Comparison of ENCODE assay signal across 8 mouse cellular contexts in the genomic region with DNA sequence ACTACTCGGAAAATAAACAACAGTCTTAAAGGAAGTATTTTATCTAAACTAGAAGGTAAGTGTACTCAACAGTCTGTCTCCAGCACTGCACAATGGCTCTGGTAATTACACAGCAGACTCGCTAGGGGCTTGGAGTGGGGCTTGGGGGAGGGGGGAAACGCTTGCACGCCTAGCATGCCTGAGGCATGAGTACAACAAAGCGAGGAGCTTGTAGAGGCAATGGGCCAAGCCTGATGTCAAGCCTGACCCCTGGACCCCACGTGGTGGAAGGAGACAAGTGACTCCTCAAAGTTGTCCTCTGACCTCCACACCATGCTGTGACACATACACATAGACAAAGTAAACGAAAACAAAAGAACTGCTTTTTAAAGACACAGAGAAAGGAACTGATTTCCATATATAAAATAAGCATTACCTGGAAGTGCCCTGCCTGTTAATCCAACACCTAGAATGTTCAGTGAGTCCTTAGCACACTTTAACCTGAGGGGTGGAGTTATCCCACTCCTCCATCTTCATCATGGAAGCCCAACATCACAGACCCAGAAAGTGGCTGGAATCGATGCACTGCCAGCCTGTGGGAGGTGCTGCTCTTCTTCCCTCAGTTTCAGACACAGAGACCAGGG. TPM values are rescaled to one million over a fixed set of nuclear protein-coding genes. Genes with fewer than 3 reads are reported as not detected.
A peak's percentile ranks its signal among the peaks of the same experiment; 100 is the strongest.
DNase-seq lines count a peak whose midpoint lies in the region; ATAC-seq and TF ChIP-seq lines count a peak whose summit lies in the region.

No protein-coding gene starts in this region.

- peaks cover 66% of the 10 kb centered on the region for H3K4me1 ChIP-seq in heart, embryonic 15.5 days (replicated peaks)
- H3K4me1 ChIP-seq in limb, embryonic 13.5 days, result peaks cover 77% of the 10 kb centered on the region
- H3K4me1 ChIP-seq in neural tube, embryonic 13.5 days (replicated peaks), result peaks cover 85% of the 10 kb centered on the region

- no peak for TF ChIP-seq CTCF in layer of hippocampus, adult 2 months (conservative IDR thresholded peaks at IDR 0.05)

- no peak for DNase-seq in heart, postnatal 14 days
- DNase-seq in heart, postnatal 4 days, result peak; percentile 66
- DNase-seq in right cerebral cortex, postnatal 14 days, result no peak
- DNase-seq in layer of hippocampus, adult 2 months (ENCODE audit: low spot score in 2 of 2), result no peak
- no peak for DNase-seq in spleen, postnatal 36 days (ENCODE audit: low spot score in 2 of 2)

- H3K27me3 ChIP-seq in heart, embryonic 15.5 days, result no peaks in the 10 kb centered on the region
- H3K27me3 ChIP-seq in limb, embryonic 13.5 days, result no peaks in the 10 kb centered on the region
- H3K27me3 ChIP-seq in neural tube, embryonic 13.5 days, result no peaks in the 10 kb centered on the region

- ATAC-seq in heart, embryonic 15.5 days (replicated peaks; ENCODE audit: insufficient number of reproducible peaks, insufficient read depth, low FRiP score, low read depth), result peak; percentile 71
- ATAC-seq in limb, embryonic 13.5 days (ENCODE audit: low FRiP score, low read depth), result peak; percentile 55
- ATAC-seq in neural tube, embryonic 13.5 days (ENCODE audit: low read depth), result peak; percentile 28; the same call in 1 of the 2 replicates

- peak overlapping the region; percentile 86 for H3K27ac ChIP-seq in heart, embryonic 15.5 days
- H3K27ac ChIP-seq in limb, embryonic 13.5 days, result no peak overlapping the region
- H3K27ac ChIP-seq in neural tube, embryonic 13.5 days (replicated peaks), result peak overlapping the region; percentile 25; the same call in 1 of the 2 replicates
- no peak overlapping the region for H3K27ac ChIP-seq in layer of hippocampus, adult 2 months

- WGBS in heart, embryonic 15.5 days, result 27% methylated on average over 8 of the region's 8 CpGs
- WGBS in limb, embryonic 13.5 days, result 22% methylated on average over 8 of the region's 8 CpGs
- 26% methylated on average over 8 of the region's 8 CpGs for WGBS in neural tube, embryonic 13.5 days

- intact Hi-C loops in heart, postnatal 14 days (cut with DNase I), result loop anchor here (5.0 kb wide), 1 partner anchor 42 kb away; no protein-coding TSS in a partner anchor

- H3K4me3 ChIP-seq in heart, embryonic 15.5 days, result no peak overlapping the region
- H3K4me3 ChIP-seq in limb, embryonic 13.5 days, result no peak overlapping the region
- no peak overlapping the region for H3K4me3 ChIP-seq in neural tube, embryonic 13.5 days
- no peak overlapping the region for H3K4me3 ChIP-seq in layer of hippocampus, adult 2 months

- H3K36me3 ChIP-seq in heart, embryonic 15.5 days, result no peaks in the 10 kb centered on the region
- no peaks in the 10 kb centered on the region for H3K36me3 ChIP-seq in limb, embryonic 13.5 days
- no peaks in the 10 kb centered on the region for H3K36me3 ChIP-seq in neural tube, embryonic 13.5 days

- no peaks in the 10 kb centered on the region for H3K9me3 ChIP-seq in heart, embryonic 15.5 days (replicated peaks)
- no peaks in the 10 kb centered on the region for H3K9me3 ChIP-seq in limb, embryonic 13.5 days
- H3K9me3 ChIP-seq in neural tube, embryonic 13.5 days, result no peaks in the 10 kb centered on the region

- H3K9ac ChIP-seq in heart, embryonic 15.5 days, result no peak overlapping the region
- H3K9ac ChIP-seq in limb, embryonic 13.5 days, result no peak overlapping the region
- H3K9ac ChIP-seq in neural tube, embryonic 13.5 days, result no peak overlapping the region

- H3K4me2 ChIP-seq in heart, embryonic 15.5 days, result no peak overlapping the region
- no peak overlapping the region for H3K4me2 ChIP-seq in limb, embryonic 13.5 days (replicated peaks)
- no peak overlapping the region for H3K4me2 ChIP-seq in neural tube, embryonic 13.5 days

RNA-seq across cellular contexts. Expression of a gene that starts 45.6 kb away (rescaled TPM):
- 23.5 and 43.2 TPM in 2 replicates for polyA plus RNA-seq in heart, embryonic 15.5 days (2015; fragmentation: Nextera tagmentation; extraction: Ambion mirVana)
- 10 to 100 TPM; 31.4 to 33.6 TPM for total RNA-seq in heart, postnatal 14 days (2021)
- total RNA-seq in heart, postnatal 4 days (2021), result 10 to 100 TPM; 32.7 to 41.7 TPM
- 60.0 and 62.5 TPM in 2 replicates for polyA plus RNA-seq in limb, embryonic 13.5 days (2015; fragmentation: Nextera tagmentation; extraction: Ambion mirVana)
- 75.1 and 75.3 TPM in 2 replicates for polyA plus RNA-seq in neural tube, embryonic 13.5 days (2015; fragmentation: Nextera tagmentation; extraction: Ambion mirVana)
- 10 to 100 TPM; 27.4 to 36.5 TPM for total RNA-seq in layer of hippocampus, adult 2 months (2021)

Comparison
In these comparisons a context has a peak if more than half of its experiments do, and no peak if none do; other contexts are left out.
1. H3K27ac ChIP-seq: peak in heart, embryonic 15.5 days (single experiment) and neural tube, embryonic 13.5 days (single experiment); none in limb, embryonic 13.5 days (single experiment) and layer of hippocampus, adult 2 months (single experiment).
2. Peak in every context shown above with its lines, with median percentiles within 50 percentile points of each other: ATAC-seq.